Mouse (Mus musculus): ENCODE measurements around the gene Nploc4. TPM values are rescaled to one million over a fixed set of nuclear protein-coding genes. Genes with fewer than 3 reads are reported as not detected.
A peak's percentile ranks its signal among the peaks of the same experiment; 100 is the strongest.

Nploc4 gene
- polyA plus RNA-seq, 1 experiment from 2014 or later: 69.2 TPM

DNA sequence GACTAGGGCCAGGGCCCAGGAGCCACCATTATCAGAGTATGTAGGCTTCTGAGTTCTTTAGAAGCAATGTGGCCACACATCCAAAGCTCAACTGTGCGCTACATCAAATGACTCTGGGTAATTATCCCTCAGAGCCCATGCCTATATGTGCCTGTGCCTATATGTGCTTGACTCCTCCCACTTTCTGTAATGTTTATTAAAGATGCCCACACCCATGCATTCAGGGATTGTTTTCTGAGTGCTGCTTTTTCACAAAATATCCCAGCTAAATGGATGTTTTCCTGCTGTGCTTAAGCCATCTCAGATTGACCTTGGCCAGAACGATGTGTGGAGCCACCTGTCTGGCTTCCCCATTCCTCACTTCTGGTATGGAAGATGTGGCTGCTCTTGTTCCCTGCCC lies 26.0 kb upstream of the Nploc4 start:
- CTCF ChIA-PET: no interaction called here
- TF ChIP-seq CTCF (IDR thresholded peaks at IDR 0.05): no peak
- H3K27me3 ChIP-seq: no peaks in the 10 kb centered on the region
- POLR2A ChIA-PET: interaction anchor here (1.1 kb wide), 1 partner anchor 33 kb away, joined by 3 read pairs; no protein-coding TSS in a partner anchor
- ATAC-seq (no peak), DNase-seq (ENCODE audit: low read depth, low spot score) (no peak)
- in situ Hi-C loops (cut with MboI; ENCODE audit: low pct_unique_long_range_greater_than_20kb): no loop called here

DNA sequence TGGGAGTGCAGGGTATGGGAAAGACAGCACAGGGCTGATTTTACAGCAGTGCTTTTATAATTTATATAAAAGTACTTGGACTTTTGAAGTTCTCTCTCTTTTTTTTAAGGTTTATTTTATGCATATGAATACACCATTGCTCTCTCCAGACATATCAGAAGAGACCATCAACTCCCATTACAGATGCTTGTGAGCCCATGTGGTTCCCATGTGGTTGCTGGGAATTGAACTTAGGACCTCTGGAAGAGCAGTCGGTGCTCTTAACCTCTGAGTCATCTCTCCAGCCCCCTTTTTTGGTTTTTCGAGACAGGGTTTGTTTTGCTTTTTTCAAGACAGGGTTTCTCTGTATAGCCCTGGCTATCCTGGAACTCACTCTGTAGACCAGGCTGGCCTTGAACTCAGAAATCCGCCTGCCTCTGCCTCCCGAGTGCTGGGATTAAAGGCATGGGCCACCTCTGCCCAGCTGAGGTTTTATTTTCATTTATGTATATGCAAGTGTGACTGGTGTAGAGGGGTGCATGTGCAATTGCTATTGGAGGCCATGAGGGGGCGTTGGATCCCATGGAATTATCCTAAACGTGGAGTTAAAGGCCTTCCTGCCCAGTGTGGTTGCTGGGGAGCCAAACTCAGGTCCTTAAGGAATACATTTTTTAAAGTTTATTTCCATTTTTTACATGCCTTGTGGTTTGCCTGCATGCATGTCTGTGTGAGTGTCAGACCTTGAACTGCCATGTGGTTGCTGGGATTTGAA lies 21.5 kb upstream of the Nploc4 start:
- ATAC-seq (no peak), DNase-seq (ENCODE audit: low read depth, low spot score) (no peak)
- ChIA-PET POLR2A (no interaction called here), CTCF (no interaction called here)
- TF ChIP-seq CTCF (IDR thresholded peaks at IDR 0.05): no peak
- in situ Hi-C loops (cut with MboI; ENCODE audit: low pct_unique_long_range_greater_than_20kb): no loop called here
- no peaks in the 10 kb centered on the region for H3K27me3 ChIP-seq

DNA sequence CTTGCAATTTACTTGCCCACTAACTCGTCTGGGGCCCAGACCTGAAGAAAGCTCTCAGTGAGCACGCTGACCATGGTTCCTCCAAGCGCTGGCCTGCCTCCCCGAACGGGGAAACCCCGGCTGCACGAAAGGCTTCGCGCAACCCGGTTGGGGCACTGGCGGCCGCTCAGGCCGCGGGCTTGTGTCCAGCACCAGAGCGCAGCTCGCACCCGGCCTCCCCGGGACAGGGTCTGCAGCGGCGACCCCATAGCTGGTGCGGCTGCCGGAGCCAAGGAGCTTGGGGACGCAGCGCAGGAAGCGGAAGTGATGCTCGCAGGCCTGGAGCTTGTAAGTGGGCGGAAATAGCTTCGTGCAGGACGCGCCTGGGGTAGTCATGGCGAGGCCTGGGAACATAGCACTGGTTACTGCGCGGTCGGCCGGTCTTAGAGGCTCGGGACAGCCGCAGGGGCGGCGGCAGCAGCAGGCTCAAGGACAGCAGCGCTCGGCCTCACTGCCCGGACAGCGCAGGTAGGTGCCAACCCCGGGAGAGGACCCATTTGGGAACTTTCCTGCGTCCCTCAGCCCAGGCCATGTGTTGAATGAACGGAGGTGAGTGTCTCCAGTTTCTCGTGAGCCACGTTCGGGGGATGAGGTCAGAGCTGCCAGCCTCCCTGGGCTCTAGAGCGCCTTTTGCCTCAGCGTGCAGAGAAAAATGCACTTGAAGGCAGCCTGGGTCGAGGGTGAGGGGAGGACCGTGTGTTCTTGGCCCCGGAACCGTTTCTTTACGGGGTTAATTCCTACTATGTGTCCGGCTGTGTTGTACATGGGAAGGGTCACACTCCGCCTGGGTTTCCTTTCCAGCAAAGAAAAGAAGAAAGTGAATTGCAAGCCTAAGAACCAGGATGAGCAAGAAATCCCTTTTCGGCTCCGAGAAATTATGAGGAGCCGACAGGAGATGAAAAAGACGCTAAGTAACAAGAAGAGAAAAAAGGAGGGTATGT lies 20.6 kb upstream of the Nploc4 start, which contains the start of the genes Oxld1 and Ccdc137:
Oxld1 (minus strand) TSS at position 297 of the 980 bp plus-strand sequence.
Ccdc137 (plus strand) TSS at position 344 of the 980 bp plus-strand sequence.
- no peak for TF ChIP-seq CTCF (IDR thresholded peaks at IDR 0.05)
- in situ Hi-C loops (cut with MboI; ENCODE audit: low pct_unique_long_range_greater_than_20kb): no loop called here
- ChIA-PET CTCF (interaction anchor here (0.8 to 1.4 kb wide), 2 partner anchors 9 kb away, joined by 4 read pairs; partner anchors contain the start of gene Arl16), POLR2A (interaction anchor here (0.6 to 2.0 kb wide), 4 partner anchors 9 to 67 kb away, joined by 3 to 7 read pairs (median 6); partner anchors contain the start of genes Arl16, Mrpl12 and Nploc4)
- DNase-seq (ENCODE audit: low read depth, low spot score) (no peak), ATAC-seq (peak; percentile 84)
- no peaks in the 10 kb centered on the region for H3K27me3 ChIP-seq

- in situ Hi-C loops (cut with MboI; ENCODE audit: low pct_unique_long_range_greater_than_20kb): no loop called here
- ATAC-seq: peak; percentile 5
- no peaks in the 10 kb centered on the region for H3K27me3 ChIP-seq
- POLR2A ChIA-PET: interaction anchor here (0.6 to 2.0 kb wide), 5 partner anchors 9 to 66 kb away, joined by 3 to 7 read pairs (median 5); partner anchors contain the start of genes Arl16, Mrpl12 and Nploc4
- DNase-seq (ENCODE audit: low read depth, low spot score): no peak
- no peak for TF ChIP-seq CTCF (IDR thresholded peaks at IDR 0.05)
- CTCF ChIA-PET: interaction anchor here (0.8 to 1.4 kb wide), 2 partner anchors 8 to 10 kb away, joined by 4 read pairs; partner anchors contain the start of gene Arl16
Observed at GRCm38 (mm10) chr11:120457370-120457769, 19.9 kb upstream of the Nploc4 start.

GRCm38 (mm10) chr11:120455413-120455812 lies 17.9 kb upstream of the Nploc4 start:
- no peak for TF ChIP-seq CTCF (IDR thresholded peaks at IDR 0.05)
- DNase-seq (ENCODE audit: low read depth, low spot score) (no peak), ATAC-seq (no peak)
- ChIA-PET POLR2A (no interaction called here), CTCF (no interaction called here)
- H3K27me3 ChIP-seq: no peaks in the 10 kb centered on the region
- in situ Hi-C loops (cut with MboI; ENCODE audit: low pct_unique_long_range_greater_than_20kb): no loop called here

DNA sequence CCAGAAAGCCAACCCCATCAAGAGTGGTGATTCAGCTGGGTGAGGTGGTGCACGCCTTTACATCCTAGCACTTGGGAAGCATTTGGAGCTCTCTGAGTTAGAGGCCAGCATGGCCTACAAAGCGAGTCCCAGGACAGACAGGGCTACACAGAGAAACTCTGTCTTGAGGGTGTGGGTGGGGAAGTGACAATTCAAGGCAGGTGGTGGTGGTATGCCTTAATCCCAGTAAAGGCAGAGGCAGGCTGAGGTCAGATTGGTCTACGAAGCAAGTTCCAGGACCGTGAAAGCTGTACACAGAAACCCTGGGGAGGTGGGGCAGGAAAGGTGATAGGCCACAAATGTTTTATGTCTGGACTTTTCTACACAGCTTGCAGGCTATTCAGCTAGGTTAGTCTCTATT lies 17.5 kb upstream of the Nploc4 start:
- ATAC-seq (no peak), DNase-seq (ENCODE audit: low read depth, low spot score) (no peak)
- ChIA-PET POLR2A (no interaction called here), CTCF (no interaction called here)
- H3K27me3 ChIP-seq: no peaks in the 10 kb centered on the region
- no peak for TF ChIP-seq CTCF (IDR thresholded peaks at IDR 0.05)
- in situ Hi-C loops (cut with MboI; ENCODE audit: low pct_unique_long_range_greater_than_20kb): no loop called here

DNA sequence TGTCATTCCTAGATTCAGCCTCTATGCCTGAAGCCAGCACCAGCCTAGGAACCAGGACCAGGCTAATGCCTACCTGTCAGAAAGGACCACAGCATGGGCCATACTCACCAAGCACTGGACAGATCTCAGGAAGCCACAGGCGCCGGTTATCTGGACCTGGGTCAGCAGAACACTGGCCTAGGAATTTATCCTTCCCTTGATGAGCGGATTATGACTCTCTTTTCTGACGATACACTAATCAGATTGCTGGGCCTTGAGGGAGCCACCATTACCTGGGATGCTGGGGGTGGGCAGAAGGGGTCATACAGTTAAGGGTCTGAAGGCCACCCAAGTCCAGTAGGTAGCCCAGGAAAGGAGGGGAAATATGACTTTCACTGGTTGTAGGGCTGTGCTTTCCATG lies 15.8 kb upstream of the Nploc4 start, which contains the start of gene Pde6g:
Pde6g (minus strand) TSS at position 195 of the 400 bp plus-strand sequence.
- no peak for ATAC-seq
- CTCF ChIA-PET: no interaction called here
- no peak for DNase-seq (ENCODE audit: low read depth, low spot score)
- POLR2A ChIA-PET: interaction anchor here (0.9 kb wide), 1 partner anchor 14 kb away, joined by 3 read pairs; the partner anchor contains the start of gene Arl16
- in situ Hi-C loops (cut with MboI; ENCODE audit: low pct_unique_long_range_greater_than_20kb): no loop called here
- no peaks in the 10 kb centered on the region for H3K27me3 ChIP-seq
- no peak for TF ChIP-seq CTCF (IDR thresholded peaks at IDR 0.05)

GRCm38 (mm10) chr11:120452246-120452645 lies 14.7 kb upstream of the Nploc4 start:
- ChIA-PET POLR2A (interaction anchor here (0.9 kb wide), 1 partner anchor 15 kb away, joined by 3 read pairs; the partner anchor contains the start of gene Arl16), CTCF (no interaction called here)
- no peak for TF ChIP-seq CTCF (IDR thresholded peaks at IDR 0.05)
- in situ Hi-C loops (cut with MboI; ENCODE audit: low pct_unique_long_range_greater_than_20kb): no loop called here
- ATAC-seq: no peak
- DNase-seq (ENCODE audit: low read depth, low spot score): no peak
- no peaks in the 10 kb centered on the region for H3K27me3 ChIP-seq

DNA sequence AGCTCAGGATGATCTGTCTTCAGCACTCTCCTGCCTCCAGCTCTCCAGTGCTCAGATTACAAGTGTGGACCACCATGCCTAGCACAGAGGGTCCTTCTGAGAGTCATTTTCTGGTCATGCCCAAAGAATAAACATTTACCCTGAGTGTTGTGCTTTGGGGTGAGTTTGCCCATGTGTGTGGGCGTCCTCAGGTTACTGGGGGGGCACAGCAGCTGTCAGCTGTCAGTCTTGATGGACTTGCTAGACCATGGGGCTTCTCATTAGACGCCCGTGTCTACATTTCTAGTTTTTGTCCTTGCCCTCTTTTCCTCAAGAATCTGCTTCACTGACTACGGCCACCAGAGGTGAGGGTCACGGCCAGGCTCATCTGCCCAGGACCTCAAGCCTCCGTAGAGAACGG lies 9.7 kb upstream of the Nploc4 start:
- POLR2A ChIA-PET: no interaction called here
- CTCF ChIA-PET: interaction anchor here (1.9 kb wide), 1 partner anchor 9 kb away, joined by 4 read pairs; the partner anchor contains the start of gene Nploc4
- TF ChIP-seq CTCF (IDR thresholded peaks at IDR 0.05): no peak
- no peak for DNase-seq (ENCODE audit: low read depth, low spot score)
- in situ Hi-C loops (cut with MboI; ENCODE audit: low pct_unique_long_range_greater_than_20kb): no loop called here
- H3K27me3 ChIP-seq: no peaks in the 10 kb centered on the region
- ATAC-seq: no peak

DNA sequence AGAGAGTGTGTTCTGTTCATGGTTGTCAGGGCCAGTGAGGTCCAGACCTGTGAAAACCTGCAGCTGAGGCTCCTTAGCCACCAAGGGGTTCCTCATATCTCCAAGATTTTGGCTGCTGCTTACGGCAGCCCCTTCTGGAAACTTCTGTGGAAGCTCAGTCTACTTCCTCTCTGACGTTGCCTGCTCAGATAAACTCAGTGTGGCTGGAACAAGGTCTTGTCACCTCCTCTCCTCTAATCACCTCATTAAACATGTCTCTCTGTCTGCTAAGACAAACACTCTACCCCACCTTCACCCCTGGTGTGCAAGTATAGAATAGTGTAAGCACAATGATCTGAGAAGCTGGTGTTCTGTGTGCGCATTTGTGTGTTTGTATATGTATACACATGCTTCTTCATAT lies 8.0 kb upstream of the Nploc4 start:
- in situ Hi-C loops (cut with MboI; ENCODE audit: low pct_unique_long_range_greater_than_20kb): no loop called here
- TF ChIP-seq CTCF (IDR thresholded peaks at IDR 0.05): no peak
- H3K27me3 ChIP-seq: no peaks in the 10 kb centered on the region
- DNase-seq (ENCODE audit: low read depth, low spot score) (no peak), ATAC-seq (no peak)
- ChIA-PET CTCF (no interaction called here), POLR2A (no interaction called here)
